Mouse (Mus musculus): Measurements from ENCODE around the gene Wdr90. TPM values are rescaled to one million over a fixed set of nuclear protein-coding genes. Genes with fewer than 3 reads are reported as not detected.

The Wdr90 gene
- 10 to 100 TPM; 20.1 to 21.7 TPM for total RNA-seq (2021)
- long read RNA-seq, full-length matches to known transcripts = 1 of 12 reads
- long read RNA-seq, partial matches to known transcripts = 3 of 12 reads
- long read RNA-seq, other reads (novel, unspliced or antisense) = 8 of 12 reads

GRCm38 (mm10) chr17:25860832-25861703 is at the start of gene Wdr90:
Gene Wdr90, minus strand, starts transcription at chr17:25861501.
- DNase-seq (ENCODE audit: low spot score in 2 of 2) = peak; percentile 93 to 96

DNA sequence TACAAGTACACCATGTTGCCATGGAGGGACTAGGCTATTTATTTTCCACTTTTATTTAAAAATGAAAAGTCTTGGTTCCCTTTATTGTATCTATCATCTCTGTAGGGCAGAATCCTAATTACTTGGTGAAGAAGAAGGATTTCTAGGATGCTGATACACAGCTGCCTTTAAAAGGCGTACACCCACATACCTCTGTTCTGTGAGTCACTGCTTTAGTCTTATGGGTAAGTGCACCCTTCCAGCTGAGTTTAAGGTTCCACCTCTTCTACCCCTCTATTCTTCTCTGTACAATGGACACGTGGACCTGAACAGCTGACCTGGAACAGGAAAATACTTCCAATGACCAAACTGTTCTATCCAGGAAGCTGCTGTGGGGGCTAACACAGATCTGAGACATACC is 46.3 kb upstream of the Wdr90 start:
- no peak for DNase-seq (ENCODE audit: low spot score in 2 of 2)

DNA sequence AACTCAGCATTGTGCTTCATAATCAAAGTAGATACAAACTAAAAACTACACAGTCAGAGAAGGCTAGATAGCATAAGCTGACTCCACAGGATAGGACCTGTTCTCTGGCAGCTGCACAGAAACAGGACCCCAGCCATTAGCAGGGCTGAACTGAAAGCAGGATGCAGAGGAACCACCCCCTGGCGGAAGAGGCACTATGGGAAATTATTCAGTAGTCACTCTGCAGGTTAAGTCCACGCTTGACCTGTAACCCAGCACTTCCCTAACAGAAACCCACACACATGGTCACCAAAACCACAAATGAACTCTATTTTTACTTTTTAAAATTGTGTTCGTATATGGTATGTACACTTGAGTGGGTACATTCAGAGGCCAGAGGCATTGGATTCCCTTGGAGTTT is 41.8 kb upstream of the Wdr90 start:
- DNase-seq (ENCODE audit: low spot score in 2 of 2) = no peak

- no peak for DNase-seq (ENCODE audit: low spot score in 2 of 2)
These were observed 38.9 kb upstream of the Wdr90 start for GRCm38 (mm10) chr17:25900193-25900592.

GRCm38 (mm10) chr17:25895891-25896290 is 34.6 kb upstream of the Wdr90 start:
- DNase-seq (ENCODE audit: low spot score in 2 of 2) = no peak

GRCm38 (mm10) chr17:25895415-25895814 is 34.1 kb upstream of the Wdr90 start:
- DNase-seq (ENCODE audit: low spot score in 2 of 2) = no peak

- DNase-seq (ENCODE audit: low spot score in 2 of 2) = peak in 1 of 2 experiments; percentile 82
These were observed 32.8 kb upstream of the Wdr90 start for GRCm38 (mm10) chr17:25893975-25894617.

DNA sequence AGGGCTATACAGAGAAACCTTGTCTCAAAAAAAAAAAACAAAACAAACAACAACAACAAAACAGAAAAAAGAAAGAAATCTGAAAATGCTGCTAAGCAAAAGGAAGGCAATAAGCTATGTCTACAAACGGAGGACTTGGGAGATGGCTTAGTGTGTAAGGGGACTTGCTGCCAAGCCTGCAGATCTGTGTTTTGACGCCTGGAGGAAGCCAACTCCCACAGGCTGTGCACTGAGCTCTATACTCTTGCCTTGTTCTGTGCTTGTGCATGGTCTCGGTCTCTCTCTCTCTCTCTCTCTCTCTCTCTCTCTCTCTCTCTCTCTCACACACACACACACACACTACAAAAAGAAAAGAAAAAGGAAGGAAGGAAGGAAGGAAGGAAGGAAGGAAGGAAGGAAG is 27.5 kb upstream of the Wdr90 start:
- DNase-seq (ENCODE audit: low spot score in 2 of 2) = no peak

GRCm38 (mm10) chr17:25887467-25887866 is 26.2 kb upstream of the Wdr90 start:
- no peak for DNase-seq (ENCODE audit: low spot score in 2 of 2)

DNA sequence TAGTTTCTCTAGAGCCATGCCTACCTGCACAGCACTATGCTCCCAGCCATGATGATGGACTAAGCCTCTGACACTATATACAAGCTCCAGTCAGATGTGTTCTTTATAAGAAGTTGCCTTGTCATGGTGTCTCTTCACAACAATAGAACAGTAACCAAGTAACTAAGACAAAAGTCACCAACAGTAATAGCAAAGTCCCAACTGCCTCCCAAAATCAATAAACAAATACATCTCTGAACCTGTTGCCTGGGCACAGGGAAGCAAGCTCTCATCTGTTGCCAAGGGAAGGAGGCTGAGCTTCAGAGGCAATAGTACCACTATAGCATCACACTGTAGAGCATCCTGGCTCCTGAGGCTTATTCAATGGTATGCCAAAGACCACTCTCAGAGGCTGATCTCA is 25.5 kb upstream of the Wdr90 start:
- no peak for DNase-seq (ENCODE audit: low spot score in 2 of 2)

DNA sequence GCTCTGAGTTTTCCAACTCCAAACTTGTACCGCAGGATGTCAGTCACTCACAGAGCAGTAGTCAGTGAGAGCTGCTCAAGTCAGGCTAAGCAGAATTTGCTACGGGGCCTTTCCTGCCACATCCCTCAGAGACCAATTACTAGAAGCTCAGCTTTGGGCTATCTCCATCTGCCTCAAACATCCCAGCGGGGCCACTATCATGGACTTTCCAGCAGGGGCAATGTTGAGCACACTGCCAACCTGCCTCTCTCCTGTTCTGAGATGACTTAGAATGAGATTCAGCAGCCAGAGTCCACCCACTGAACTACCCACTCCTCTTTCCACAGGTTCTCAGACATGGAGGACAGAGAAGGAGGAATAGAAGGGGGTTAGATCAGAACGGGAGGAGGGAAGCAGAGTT is 24.3 kb upstream of the Wdr90 start:
- DNase-seq (ENCODE audit: low spot score in 2 of 2) = no peak

DNA sequence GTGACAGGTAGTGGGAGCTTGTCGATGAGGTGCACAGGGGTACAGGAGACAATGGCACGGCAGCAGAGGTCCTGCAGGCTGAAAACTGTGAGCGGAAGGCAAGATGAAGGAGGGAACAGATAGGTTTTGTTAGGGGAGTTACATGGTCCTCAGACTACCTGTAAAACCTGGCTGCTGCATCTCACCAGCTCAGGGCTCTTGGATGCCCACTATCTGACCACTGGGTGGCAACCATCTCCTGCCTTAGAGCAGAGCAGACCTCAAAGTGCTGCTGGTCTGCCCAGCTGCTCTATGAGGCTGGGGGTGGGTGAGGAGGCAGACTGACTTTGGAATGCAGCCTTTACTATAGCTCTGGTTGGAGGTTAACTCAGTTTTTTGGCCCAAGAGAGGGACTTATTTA is 22.5 kb upstream of the Wdr90 start:
- DNase-seq (ENCODE audit: low spot score in 2 of 2) = no peak

GRCm38 (mm10) chr17:25883268-25883667 is 22.0 kb upstream of the Wdr90 start:
- no peak for DNase-seq (ENCODE audit: low spot score in 2 of 2)

- DNase-seq (ENCODE audit: low spot score in 2 of 2) = no peak
These were observed 21.0 kb upstream of the Wdr90 start for GRCm38 (mm10) chr17:25882306-25882705.

DNA sequence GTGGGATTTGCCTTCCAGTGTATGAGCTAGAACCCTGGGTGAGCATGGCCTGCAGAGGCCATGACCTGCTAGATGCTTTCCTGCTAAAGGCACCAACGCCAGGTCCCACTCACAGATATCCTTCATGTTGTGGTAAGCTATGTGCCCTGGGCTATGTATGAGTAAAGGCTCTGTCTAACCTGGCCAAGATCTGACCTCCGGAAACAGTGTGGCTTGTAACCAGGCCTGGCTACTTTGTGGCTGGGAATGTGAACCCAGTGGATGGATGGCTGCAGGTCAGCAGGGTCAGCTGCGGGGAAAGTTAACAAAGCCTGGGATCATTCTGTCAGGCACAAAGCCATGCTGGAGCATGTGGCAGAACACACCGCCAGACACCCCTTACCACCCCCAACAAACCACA is 20.4 kb upstream of the Wdr90 start:
- DNase-seq (ENCODE audit: low spot score in 2 of 2) = no peak

DNA sequence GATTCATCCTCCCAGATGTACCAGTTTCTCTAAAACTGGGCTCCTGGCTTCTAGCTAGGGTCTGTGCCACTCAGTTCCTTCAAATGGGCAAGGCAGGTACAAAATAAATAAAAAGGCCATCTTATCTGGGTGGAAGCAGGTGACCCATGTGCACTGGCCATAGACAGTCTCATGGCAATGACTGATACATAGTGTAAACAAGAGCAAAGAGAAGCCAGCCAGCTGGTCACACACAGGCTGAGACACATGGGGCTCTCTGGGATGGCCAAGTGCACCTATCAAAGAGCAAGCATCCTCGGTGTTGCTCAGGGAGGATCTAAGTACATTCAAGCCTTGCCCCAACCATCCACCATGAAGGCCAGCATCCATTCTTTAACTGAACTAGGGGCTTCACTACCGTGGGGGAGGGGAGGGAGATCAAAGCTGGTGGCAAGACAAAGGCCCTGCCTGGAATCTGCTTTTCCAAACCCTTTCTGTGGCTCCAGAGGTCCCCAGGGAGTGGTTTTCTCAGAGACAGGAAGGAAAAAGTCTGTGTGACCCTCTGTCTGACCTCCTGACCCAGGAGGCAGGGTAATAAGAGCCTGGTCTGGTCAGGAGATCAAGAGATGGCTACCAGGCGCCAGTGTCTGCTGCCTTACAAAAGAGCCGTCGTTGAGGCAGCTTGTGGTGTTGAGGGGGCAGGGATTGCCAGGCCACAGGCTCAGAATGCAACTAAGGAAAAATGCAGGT is 19.8 kb upstream of the Wdr90 start:
- DNase-seq (ENCODE audit: low spot score in 2 of 2) = no peak

GRCm38 (mm10) chr17:25880196-25880910 is 19.1 kb upstream of the Wdr90 start, which contains the start of gene Wfikkn1:
Gene Wfikkn1, minus strand, starts transcription at chr17:25880858.
- no peak for DNase-seq (ENCODE audit: low spot score in 2 of 2)

DNA sequence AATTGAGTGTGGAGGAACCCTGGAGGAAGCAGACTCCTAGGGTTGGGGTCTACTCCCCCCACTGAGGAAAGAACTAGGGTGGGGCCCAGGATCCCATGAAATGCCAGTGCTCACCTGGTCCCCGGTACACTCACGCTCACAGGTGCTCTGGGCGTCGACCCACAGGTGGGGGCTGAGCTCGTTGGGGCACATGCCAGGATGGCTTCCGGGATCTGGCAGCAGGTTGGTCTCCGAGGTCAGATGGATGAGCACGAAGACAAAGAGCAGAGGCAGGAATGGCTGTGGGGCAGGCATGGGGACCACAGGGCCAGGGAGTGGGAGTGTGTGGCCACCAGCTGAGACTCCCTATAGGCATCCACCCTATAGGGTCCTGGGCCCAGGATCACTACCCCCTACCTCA is 18.4 kb upstream of the Wdr90 start:
- DNase-seq (ENCODE audit: low spot score in 2 of 2) = no peak

- DNase-seq (ENCODE audit: low spot score in 2 of 2) = peak in 1 of 2 experiments; percentile 69
These were observed 18.0 kb upstream of the Wdr90 start for GRCm38 (mm10) chr17:25879261-25879660.

DNA sequence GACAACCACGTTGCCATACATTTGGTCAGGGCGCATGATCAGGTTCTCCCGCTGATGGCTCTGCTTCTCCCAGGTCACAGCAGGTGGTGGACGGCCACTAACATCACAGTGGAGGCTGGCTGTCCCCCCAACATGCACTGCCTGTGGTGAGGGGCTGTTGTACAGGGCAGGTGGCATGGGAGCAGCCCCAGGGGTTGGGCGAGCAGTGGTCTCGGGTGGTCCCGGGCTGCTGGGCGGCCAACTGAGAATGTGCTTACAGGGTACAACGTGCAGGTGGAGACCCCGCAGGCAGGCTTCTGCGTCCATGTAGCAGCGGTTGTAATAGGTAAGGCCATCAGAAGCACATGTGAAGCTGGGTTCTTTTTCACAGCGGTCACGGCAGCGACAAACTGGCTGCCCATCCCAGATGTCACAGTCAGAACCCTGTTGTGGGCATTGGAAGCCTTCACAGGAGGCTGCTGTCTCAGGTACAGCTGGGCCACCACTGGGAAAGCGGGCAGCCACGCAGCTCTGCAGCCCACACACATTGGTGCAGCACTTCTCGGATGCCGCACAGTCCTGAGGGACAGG is 17.4 kb upstream of the Wdr90 start:
- no peak for DNase-seq (ENCODE audit: low spot score in 2 of 2)
